Mouse (Mus musculus): ENCODE results near the gene Med15. TPM values are rescaled to one million over a fixed set of nuclear protein-coding genes. Genes with fewer than 3 reads are reported as not detected.

The Med15 gene
- polyA plus RNA-seq, 1 experiment from 2014 or later = 29.4 TPM

- WGBS = 93% methylated on average over 3 of the region's 3 CpGs
- Histone ChIP-seq H3K9ac (ENCODE audit: low read length) (no peak overlapping the region), H3K9me3 (ENCODE audit: control insufficient read depth, low read length) (no peaks in the 10 kb centered on the region), H3K27ac (ENCODE audit: low read depth, low read length) (no peak overlapping the region), H3K27me3 (ENCODE audit: control insufficient read depth, insufficient read depth, low read length) (no peaks in the 10 kb centered on the region), H3K4me1 (ENCODE audit: control insufficient read depth, insufficient read depth, low read length) (peaks cover 11% of the 10 kb centered on the region), H3K36me3 (ENCODE audit: control insufficient read depth, insufficient read depth, low read length) (no peaks in the 10 kb centered on the region), H3K4me3 (ENCODE audit: low read depth, low read length) (no peak overlapping the region), H3K4me2 (no peak overlapping the region)
- DNase-seq (ENCODE audit: low spot score, missing footprints) = no peak
- no peak for ATAC-seq (ENCODE audit: low FRiP score)
Measured at GRCm38 (mm10) chr16:17724448-17724847, 8.2 kb downstream of the Med15 start.

GRCm38 (mm10) chr16:17723325-17723626 lies 9.4 kb downstream of the Med15 start:
- WGBS = 85% methylated on average over 1 of the region's 1 CpGs
- ATAC-seq (ENCODE audit: low FRiP score) (no peak), DNase-seq (ENCODE audit: low spot score, missing footprints) (no peak)
- H3K4me2 ChIP-seq = no peak overlapping the region
- H3K4me3 ChIP-seq (ENCODE audit: low read depth, low read length) = no peak overlapping the region
- H3K4me1 ChIP-seq (ENCODE audit: control insufficient read depth, insufficient read depth, low read length) = peaks cover 11% of the 10 kb centered on the region
- no peak overlapping the region for H3K27ac ChIP-seq (ENCODE audit: low read depth, low read length)
- H3K27me3 ChIP-seq (ENCODE audit: control insufficient read depth, insufficient read depth, low read length) = no peaks in the 10 kb centered on the region
- no peak overlapping the region for H3K9ac ChIP-seq (ENCODE audit: low read length)
- no peaks in the 10 kb centered on the region for H3K9me3 ChIP-seq (ENCODE audit: control insufficient read depth, low read length)
- H3K36me3 ChIP-seq (ENCODE audit: control insufficient read depth, insufficient read depth, low read length) = no peaks in the 10 kb centered on the region

- peaks cover 11% of the 10 kb centered on the region for H3K4me1 ChIP-seq (ENCODE audit: control insufficient read depth, insufficient read depth, low read length)
- no peaks in the 10 kb centered on the region for H3K9me3 ChIP-seq (ENCODE audit: control insufficient read depth, low read length)
- peak overlapping the region; percentile 59 for H3K4me3 ChIP-seq (ENCODE audit: low read depth, low read length)
- peak; percentile 96 for ATAC-seq (ENCODE audit: low FRiP score)
- H3K4me2 ChIP-seq = peak overlapping the region; percentile 83
- H3K9ac ChIP-seq (ENCODE audit: low read length) = peak overlapping the region; percentile 85
- no peaks in the 10 kb centered on the region for H3K36me3 ChIP-seq (ENCODE audit: control insufficient read depth, insufficient read depth, low read length)
- 2% methylated on average over 44 of the region's 44 CpGs for WGBS
- H3K27me3 ChIP-seq (ENCODE audit: control insufficient read depth, insufficient read depth, low read length) = no peaks in the 10 kb centered on the region
- H3K27ac ChIP-seq (ENCODE audit: low read depth, low read length) = peak overlapping the region; percentile 40
- peak; percentile 99 for DNase-seq (ENCODE audit: low spot score, missing footprints)
Measured at GRCm38 (mm10) chr16:17722461-17723324, 10.0 kb downstream of the Med15 start.

- Histone ChIP-seq H3K36me3 (ENCODE audit: control insufficient read depth, insufficient read depth, low read length) (no peaks in the 10 kb centered on the region), H3K4me2 (peak overlapping the region; percentile 83), H3K27ac (ENCODE audit: low read depth, low read length) (peak overlapping the region; percentile 40; the same call in 1 of the 2 replicates), H3K9me3 (ENCODE audit: control insufficient read depth, low read length) (no peaks in the 10 kb centered on the region), H3K4me3 (ENCODE audit: low read depth, low read length) (peak overlapping the region; percentile 59), H3K4me1 (ENCODE audit: control insufficient read depth, insufficient read depth, low read length) (peaks cover 11% of the 10 kb centered on the region), H3K9ac (ENCODE audit: low read length) (peak overlapping the region; percentile 85), H3K27me3 (ENCODE audit: control insufficient read depth, insufficient read depth, low read length) (no peaks in the 10 kb centered on the region)
- ATAC-seq (ENCODE audit: low FRiP score) = peak; percentile 5; the same call in 1 of the 2 replicates
- 10% methylated on average over 10 of the region's 10 CpGs for WGBS
- DNase-seq (ENCODE audit: low spot score, missing footprints) = no peak
Measured at GRCm38 (mm10) chr16:17721822-17722460, 10.8 kb downstream of the Med15 start.

- Histone ChIP-seq H3K36me3 (ENCODE audit: control insufficient read depth, insufficient read depth, low read length) (no peaks in the 10 kb centered on the region), H3K27me3 (ENCODE audit: control insufficient read depth, insufficient read depth, low read length) (no peaks in the 10 kb centered on the region), H3K27ac (ENCODE audit: low read depth, low read length) (no peak overlapping the region), H3K9ac (ENCODE audit: low read length) (peak overlapping the region; percentile 85; the same call in 1 of the 2 replicates), H3K9me3 (ENCODE audit: control insufficient read depth, low read length) (no peaks in the 10 kb centered on the region), H3K4me1 (ENCODE audit: control insufficient read depth, insufficient read depth, low read length) (peaks cover 11% of the 10 kb centered on the region), H3K4me3 (ENCODE audit: low read depth, low read length) (peak overlapping the region; percentile 59; the same call in 1 of the 2 replicates), H3K4me2 (peak overlapping the region; percentile 83)
- DNase-seq (ENCODE audit: low spot score, missing footprints) = no peak
- ATAC-seq (ENCODE audit: low FRiP score) = no peak
- 72% methylated on average over 9 of the region's 9 CpGs for WGBS
Measured at GRCm38 (mm10) chr16:17721114-17721808, 11.4 kb downstream of the Med15 start.

DNA sequence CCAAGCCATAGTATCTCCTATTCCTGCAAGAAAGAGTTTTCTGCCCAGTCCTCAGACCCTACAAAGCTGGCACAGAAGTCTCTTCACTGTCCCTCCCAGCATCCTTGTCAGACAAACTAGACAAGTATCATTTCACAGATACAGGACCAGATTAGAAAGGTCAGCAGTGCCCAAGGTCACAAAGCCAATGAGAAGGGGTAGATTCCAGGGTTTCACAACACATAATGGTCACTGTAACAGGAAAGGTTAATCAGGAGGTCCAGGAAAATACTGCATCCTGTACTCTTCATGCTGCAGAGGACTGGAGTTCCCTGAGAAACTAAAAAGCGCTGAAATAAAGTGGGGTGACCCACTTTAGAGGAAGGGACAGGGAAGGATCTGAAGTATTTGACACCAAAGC lies 14.9 kb downstream of the Med15 start:
- WGBS = 93% methylated on average over 1 of the region's 1 CpGs
- Histone ChIP-seq H3K27ac (ENCODE audit: low read depth, low read length) (no peak overlapping the region), H3K36me3 (ENCODE audit: control insufficient read depth, insufficient read depth, low read length) (no peaks in the 10 kb centered on the region), H3K9me3 (ENCODE audit: control insufficient read depth, low read length) (no peaks in the 10 kb centered on the region), H3K4me2 (no peak overlapping the region), H3K27me3 (ENCODE audit: control insufficient read depth, insufficient read depth, low read length) (no peaks in the 10 kb centered on the region), H3K9ac (ENCODE audit: low read length) (no peak overlapping the region), H3K4me3 (ENCODE audit: low read depth, low read length) (no peak overlapping the region), H3K4me1 (ENCODE audit: control insufficient read depth, insufficient read depth, low read length) (peaks cover 11% of the 10 kb centered on the region)
- DNase-seq (ENCODE audit: low spot score, missing footprints) (no peak), ATAC-seq (ENCODE audit: low FRiP score) (no peak)

GRCm38 (mm10) chr16:17707541-17707940 lies 25.1 kb downstream of the Med15 start:
- Histone ChIP-seq H3K27ac (ENCODE audit: low read depth, low read length) (no peak overlapping the region), H3K4me1 (ENCODE audit: control insufficient read depth, insufficient read depth, low read length) (no peaks in the 10 kb centered on the region), H3K9ac (ENCODE audit: low read length) (no peak overlapping the region), H3K4me3 (ENCODE audit: low read depth, low read length) (no peak overlapping the region), H3K36me3 (ENCODE audit: control insufficient read depth, insufficient read depth, low read length) (0 out of 2 replicates have a peak, but pooled peaks cover 3% of the 10 kb centered on the region), H3K9me3 (ENCODE audit: control insufficient read depth, low read length) (no peaks in the 10 kb centered on the region), H3K4me2 (no peak overlapping the region), H3K27me3 (ENCODE audit: control insufficient read depth, insufficient read depth, low read length) (no peaks in the 10 kb centered on the region)
- DNase-seq (ENCODE audit: low spot score, missing footprints) = no peak
- 79% methylated on average over 1 of the region's 1 CpGs for WGBS
- ATAC-seq (ENCODE audit: low FRiP score) = no peak

- DNase-seq (ENCODE audit: low spot score, missing footprints) (no peak), ATAC-seq (ENCODE audit: low FRiP score) (no peak)
- Histone ChIP-seq H3K4me2 (no peak overlapping the region), H3K9me3 (ENCODE audit: control insufficient read depth, low read length) (no peaks in the 10 kb centered on the region), H3K4me1 (ENCODE audit: control insufficient read depth, insufficient read depth, low read length) (no peaks in the 10 kb centered on the region), H3K27me3 (ENCODE audit: control insufficient read depth, insufficient read depth, low read length) (no peaks in the 10 kb centered on the region), H3K36me3 (ENCODE audit: control insufficient read depth, insufficient read depth, low read length) (0 out of 2 replicates have a peak, but pooled peaks cover 10% of the 10 kb centered on the region), H3K9ac (ENCODE audit: low read length) (no peak overlapping the region), H3K4me3 (ENCODE audit: low read depth, low read length) (no peak overlapping the region), H3K27ac (ENCODE audit: low read depth, low read length) (no peak overlapping the region)
- WGBS = 84% methylated on average over 2 of the region's 2 CpGs
Measured at GRCm38 (mm10) chr16:17701043-17701405, 31.7 kb downstream of the Med15 start.

All from midbrain, embryonic 11.5 days (tissue).